Mouse (Mus musculus): Measurements from ENCODE around the gene Poll. TPM values are rescaled to one million over a fixed set of nuclear protein-coding genes. Genes with fewer than 3 reads are reported as not detected.
"Not testable (repeated sequence)": the region's sequence is repeated elsewhere in the genome, so short reads cannot be mapped to it uniquely, and the experiment has no call there.

The Poll gene
- total RNA-seq, 2 experiments from 2014 or later = 6.9 to 8.8 TPM

DNA sequence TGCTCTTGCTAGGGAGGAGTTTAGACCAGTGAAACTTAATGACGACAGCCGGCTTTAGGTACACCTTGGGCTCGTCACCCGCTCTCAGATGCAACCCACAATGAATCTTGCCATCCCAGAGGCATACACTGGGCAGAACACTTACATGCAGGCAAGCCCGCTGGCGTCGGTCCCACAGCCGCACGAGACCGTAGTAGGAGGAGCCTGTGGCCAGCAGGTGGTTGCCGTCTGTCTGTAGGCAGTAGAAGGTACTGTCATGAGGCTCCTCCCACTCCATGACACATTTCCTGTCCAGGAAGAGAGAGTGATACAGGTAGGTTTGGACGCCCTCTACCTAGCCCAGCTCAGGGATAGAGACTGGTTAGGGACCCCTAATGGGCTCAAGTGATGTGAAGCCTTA, 18.6 kb upstream of the Poll start:
- DNase-seq (ENCODE audit: low spot score in 2 of 2) = no peak

DNA sequence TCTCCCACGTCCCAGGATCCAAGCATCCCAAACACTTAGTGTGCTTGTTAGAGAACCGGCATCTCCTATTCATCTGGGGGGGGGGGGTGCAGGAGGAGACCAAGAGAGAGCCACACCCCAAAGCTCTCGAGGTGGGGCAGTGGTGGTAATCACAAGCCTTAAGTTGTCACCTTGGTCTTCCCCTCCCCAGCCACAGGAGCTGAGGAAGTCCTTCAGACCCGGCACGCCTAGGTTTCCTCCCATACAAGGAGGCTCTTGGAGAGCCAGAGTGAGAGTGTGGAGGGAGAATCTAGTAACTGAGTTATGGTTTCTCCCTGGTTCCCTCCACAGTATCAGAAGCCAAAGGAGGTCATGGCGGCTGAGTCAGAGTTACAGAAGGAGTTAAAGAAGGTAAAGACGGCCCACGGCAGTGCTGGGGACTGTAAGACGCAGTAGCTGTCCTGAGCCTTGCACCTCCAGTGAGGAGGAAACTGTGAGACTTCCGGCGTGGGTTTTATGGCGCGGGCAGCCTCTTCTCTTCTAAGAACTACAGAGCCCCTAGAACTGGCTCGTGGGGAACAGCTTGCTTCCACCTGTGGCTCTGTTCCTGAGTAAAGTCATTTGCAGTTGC, 16.9 kb upstream of the Poll start:
- DNase-seq (ENCODE audit: low spot score in 2 of 2) = no peak

DNA sequence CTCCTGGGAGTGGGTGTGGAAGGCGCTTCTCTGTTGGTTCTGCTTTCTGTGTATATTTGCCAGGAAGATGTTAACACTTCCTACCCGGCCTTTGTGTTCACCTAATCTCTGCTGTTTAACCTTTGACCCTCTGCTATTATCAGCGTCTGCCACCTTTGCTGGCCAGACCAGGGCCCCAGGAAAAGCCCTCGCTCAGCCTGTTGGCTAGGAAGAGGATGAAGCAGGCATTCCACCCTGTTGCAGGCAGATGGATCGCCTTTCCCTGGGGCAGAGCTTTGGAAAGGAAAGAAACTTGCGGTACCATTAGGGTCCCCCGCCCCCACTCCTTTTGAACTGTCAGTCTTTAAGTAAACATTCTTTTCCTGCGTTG, 15.3 kb upstream of the Poll start:
- DNase-seq (ENCODE audit: low spot score in 2 of 2) = no peak

DNA sequence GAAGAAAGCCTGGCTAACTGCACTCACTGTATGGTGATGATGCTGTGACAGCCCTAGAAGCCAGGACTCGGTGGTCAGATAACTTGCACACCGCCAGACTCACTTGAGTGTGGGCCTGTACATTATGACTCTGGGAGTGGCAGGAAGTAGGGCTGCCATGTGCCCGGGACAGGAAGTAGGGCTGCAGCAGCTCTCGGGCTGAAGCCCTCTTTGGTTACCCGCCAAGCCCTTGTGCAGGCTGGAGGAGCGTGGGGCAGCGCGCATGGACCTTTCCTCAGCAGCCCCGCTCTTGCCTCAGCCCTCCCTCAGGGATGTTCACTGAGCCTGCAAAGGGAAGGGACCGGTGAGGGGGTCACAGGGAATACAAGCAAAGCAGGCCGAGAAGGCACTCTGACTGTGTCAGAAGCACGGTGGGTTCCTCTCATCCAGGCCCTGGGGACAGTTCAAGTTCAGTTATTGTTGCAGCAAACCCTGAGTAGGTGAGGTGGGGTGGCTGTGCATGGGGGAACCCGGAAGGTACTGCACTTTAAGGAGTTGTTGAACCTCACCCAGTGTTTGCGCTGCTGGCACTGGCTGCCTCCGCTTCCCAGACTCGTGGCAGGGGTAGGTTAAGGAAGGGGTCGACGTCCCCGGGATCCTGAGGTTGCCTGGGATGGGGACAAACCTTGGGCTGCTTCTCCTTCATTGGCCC, 14.8 kb upstream of the Poll start:
- no peak for DNase-seq (ENCODE audit: low spot score in 2 of 2)

DNA sequence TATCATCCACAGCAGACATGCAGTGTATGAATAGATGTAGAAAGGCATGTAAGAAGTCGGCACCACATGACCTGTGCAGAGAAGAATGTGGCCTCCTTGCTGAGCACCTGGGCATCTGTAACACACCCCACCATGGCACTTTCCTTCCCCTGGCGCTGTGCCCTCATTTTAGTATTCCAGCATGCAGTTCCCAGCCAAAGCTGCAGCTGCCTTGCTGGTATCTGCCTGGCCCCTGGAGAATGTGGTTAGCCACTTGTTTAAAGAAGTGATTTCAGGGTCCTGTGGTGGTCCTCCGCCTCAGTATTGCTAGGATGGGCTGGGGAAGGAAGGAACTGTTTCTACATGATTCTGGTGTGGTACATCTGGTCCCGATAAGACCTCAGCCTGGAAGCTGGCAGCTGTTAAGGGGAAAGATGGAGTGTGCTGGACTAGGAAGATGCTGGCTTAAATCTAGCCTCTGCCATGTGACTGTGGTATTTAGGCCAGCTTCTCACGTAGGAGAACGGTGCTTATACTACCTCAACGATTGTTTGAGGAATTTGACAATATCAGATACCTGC, 14.1 kb upstream of the Poll start:
- DNase-seq (ENCODE audit: low spot score in 2 of 2) = no peak

- DNase-seq (ENCODE audit: low spot score in 2 of 2) = peak; percentile 80 to 83
Observed at GRCm38 (mm10) chr19:45573861-45574267, 13.5 kb upstream of the Poll start.

GRCm38 (mm10) chr19:45573033-45573432, 12.7 kb upstream of the Poll start:
- no peak for DNase-seq (ENCODE audit: low spot score in 2 of 2)

GRCm38 (mm10) chr19:45567367-45567766, 7.0 kb upstream of the Poll start:
- DNase-seq (ENCODE audit: low spot score in 2 of 2) = no peak

GRCm38 (mm10) chr19:45565925-45566715, 5.8 kb upstream of the Poll start:
- DNase-seq (ENCODE audit: low spot score in 2 of 2) = no peak

DNA sequence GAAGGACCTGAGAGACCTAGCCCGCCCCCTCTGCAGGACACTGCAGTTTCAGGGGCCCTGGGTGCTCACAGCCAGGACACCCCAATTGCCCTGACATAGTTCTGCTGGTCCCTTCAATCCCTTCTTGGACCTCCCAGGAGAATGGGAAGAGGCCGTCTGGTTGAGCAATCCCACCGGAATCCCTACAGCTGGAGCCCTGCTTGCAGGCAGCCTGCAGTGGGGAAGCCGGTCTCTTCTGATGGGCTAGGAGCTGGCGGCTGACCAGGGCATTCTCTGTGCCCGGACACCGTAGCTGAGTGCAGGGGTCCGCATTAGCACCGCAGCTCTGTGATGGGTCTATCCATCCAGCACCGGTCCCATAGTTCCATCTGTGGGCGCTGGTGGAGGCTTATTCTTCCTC, 6.2 kb downstream of the Poll start:
- no peak for DNase-seq (ENCODE audit: low spot score in 2 of 2)

DNA sequence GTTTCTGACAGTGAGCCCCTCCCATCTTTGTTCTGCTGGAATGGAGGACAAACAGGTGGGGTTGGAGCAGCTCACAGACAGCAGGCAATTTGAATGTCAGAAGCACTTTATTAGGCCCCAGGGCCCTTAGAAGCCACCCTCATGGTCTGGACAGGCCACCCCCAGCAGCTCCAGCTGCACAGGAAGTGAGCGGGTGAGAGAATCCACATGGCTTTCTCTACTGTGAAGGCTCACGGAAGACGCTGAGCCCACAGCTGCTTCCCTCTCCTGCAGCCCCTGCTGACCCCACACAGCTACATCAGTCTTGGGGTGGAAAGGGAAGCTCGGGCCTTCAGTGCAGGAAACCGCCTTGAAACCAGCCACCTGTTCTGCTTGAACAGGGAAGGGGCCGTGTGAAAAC, 8.1 kb downstream of the Poll start:
- DNase-seq (ENCODE audit: low spot score in 2 of 2) = no peak

- no peak for DNase-seq (ENCODE audit: low spot score in 2 of 2)
Observed at GRCm38 (mm10) chr19:45549948-45550347, 10.4 kb downstream of the Poll start.

DNA sequence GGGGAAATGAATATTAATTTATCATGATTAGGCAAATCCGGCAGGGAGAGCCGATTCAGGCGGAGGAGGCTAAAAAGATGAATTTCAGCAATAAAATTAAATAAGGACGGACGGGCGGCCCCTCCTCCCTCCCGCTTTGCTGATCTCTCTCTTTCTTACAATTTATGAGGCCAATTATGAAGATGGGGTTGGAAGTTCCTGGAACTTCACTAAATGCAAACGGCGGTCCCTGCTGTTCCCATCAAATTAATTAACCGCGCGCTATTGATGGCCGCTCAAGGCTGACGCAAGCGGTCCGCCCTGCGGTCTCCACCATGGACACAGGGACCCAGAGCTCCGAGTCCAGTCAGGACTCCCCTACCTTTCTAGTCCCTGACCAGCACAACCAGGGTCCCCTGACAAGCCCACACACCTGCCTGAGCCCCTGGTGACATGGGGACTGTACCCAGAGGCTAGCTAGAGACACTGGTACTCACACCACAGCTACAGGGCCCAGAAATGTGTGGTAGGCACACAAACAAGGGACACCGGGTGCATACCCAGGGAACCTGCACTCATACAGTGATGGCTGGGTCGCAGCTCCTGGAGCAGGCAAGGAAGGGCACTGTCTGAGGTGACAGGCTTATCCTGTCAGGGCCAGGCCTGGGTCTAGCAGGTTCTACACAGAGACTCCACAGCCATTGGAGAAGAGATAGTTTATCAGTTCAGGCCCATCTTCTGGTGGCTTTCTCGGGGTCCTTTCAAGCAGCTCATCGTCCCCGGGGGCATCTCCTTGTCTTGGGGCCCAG, 11.0 kb downstream of the Poll start:
- DNase-seq (ENCODE audit: low spot score in 2 of 2) = no peak

DNA sequence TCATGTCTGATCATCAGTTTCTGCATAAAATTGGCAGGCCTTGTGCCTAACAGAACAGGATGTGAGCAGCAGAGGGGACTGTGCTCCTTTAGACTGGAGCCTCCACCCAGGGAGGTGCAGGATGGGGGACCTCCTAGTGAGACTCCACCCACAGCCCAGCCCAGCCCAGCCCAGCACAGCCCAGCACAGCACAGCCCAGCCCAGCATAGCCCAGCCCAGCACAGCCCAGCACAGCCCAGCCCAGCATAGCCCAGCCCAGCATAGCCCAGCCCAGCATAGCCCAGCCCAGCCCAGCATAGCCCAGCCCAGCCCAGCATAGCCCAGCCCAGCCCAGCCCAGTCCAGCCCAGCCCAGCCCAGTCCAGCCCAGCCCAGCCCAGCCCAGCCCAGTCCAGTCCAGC, 12.1 kb downstream of the Poll start:
- DNase-seq (ENCODE audit: low spot score in 2 of 2) = not testable (repeated sequence)

DNA sequence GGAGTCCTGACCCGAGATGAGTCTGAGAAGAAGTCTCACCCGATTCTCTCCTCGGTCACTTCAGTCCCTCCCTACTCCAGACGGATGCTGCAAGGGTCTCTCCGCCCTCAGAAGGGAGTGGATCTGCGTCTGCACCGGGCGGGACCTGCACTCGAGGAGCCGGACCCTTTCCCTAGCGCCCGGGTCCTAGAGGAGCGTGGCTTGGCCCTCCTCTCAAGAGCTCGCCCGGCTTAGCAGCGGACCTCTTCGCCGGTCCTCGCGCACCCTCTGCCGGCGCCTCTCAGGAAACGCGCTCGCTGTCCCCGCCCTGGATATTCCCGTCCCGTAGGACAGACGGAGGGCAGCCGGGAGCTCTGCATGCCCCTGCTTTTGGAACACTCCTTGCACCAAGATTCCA, 15.4 kb downstream of the Poll start:
- DNase-seq (ENCODE audit: low spot score in 2 of 2) = peak; percentile 83 to 90

DNA sequence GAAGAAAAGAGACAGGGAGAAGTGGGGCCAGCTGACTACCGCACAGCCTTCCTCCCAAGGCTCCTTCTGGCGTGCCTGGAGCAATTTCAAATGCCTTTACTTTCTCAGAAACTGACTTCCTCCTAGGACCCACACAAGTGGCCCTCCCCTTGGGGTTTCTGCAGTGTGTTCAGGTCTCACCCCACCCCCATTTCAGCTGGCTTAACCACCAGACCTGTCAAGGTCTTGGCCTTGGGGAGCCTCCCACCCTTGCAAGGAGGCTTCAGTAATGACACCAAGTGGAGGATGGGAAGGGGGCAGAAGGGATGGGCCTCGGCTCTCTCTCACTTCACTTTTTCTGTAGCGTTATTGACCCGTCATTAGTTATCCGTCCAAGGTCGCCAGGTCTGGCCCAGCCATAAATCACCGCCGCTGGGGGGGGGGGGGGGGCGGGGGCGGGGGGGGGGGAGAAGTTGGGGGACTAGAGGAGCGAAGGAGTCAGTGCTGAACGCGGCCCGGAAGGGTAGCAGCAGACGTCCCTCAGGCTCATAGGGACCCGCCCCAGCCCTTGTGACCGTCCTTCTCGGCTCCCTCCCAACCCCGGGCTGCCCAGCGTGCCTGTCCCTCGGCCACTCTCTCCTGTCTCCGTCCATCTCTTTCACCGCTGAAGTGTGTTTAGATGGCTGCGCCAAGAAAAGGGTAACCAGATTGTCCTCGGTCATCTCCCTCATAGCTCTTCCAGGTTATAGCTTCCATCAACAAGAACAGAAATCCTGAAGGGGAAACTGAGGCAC, 16.0 kb downstream of the Poll start:
- no peak for DNase-seq (ENCODE audit: low spot score in 2 of 2)

DNA sequence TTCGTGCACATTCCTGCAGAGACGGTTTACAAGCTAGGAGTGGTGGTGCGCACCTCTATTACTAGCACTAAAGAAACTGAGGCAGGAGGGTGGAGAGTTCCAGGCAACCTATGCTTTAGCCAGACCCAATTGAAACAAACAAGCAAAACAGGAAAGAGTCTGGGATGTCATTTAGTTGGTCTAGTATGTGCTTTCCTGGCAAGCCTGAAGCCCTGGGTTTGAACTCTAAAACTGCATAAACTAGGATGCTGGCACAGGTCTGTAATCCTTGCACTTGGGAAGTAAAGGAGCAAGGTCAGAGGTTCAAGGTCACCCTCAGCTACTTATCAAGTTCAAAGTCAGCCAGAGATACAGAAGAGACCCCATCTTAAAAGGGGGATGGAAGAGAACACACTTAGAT, 18.3 kb downstream of the Poll start:
- DNase-seq (ENCODE audit: low spot score in 2 of 2) = no peak

DNA sequence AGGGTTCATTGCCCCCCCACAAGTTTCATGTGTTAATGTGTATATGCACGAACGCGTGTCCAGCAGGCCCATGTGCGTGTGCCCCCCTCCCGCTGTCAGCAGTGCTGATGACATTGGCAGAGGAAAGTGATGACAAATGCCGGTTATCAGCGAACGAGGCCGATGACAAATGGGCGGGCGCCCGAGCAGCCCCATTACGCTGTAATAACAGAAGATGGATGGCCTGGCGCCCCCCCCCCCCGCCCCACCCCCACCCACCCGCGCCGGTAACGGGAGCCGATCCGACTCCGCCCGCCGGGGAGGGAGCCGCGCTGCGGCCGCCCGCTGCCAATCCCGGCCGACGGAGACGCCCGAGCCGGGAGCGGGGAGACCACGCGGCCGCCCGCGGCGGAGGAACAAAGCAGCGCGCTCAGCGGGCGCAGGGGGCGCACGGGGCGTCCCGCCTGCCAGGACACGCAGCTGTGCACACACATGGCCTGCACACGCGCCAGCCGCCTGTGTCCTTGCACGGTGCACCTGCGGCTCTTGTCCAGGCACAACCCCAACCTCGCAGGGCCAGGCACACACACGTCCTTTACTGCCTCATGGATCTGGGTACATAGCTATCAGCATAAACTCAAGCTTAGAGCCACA, 18.8 kb downstream of the Poll start:
- peak; percentile 71 to 78 for DNase-seq (ENCODE audit: low spot score in 2 of 2)

DNA sequence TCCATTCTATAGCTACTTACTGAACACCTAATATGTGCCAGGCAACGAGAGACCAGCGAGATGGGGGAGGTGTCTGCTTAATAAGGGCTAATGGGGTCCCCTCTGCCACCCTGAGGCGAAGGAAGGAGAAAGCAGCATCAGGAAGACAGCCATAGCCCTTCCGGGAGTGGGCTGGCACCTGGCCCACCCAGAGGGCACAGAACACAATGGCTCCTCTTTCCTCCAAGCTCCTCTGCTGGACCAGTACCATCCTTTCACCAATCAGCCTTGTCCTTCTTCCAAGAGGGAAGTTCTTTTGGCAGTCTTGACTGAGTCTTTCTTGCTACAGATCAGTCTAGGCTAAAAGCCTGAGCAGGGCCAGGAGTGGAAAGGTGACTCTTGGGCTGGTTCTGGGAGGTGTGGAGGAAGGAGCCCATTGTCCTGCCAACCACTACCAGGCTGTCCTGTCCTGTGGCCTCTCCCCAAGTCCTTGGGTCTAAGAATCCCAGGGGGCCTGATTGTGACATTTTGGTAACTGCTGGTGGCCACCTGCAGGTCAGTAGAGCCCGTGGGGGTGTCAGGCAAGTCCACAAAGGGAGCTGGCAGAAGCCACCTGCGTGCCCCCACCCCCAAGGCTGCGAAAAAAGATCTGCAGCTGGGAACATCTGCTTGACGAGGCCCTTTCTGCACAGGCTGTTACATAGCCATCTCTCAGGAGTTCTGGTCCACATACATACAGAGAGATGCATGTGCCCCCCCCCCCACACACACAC, 19.5 kb downstream of the Poll start:
- peak in 1 of 2 experiments; percentile 63 for DNase-seq (ENCODE audit: low spot score in 2 of 2)

Data from layer of hippocampus, postnatal 10 days (tissue).